Mouse (Mus musculus) intestine, postnatal 0 days (tissue): ENCODE results near the gene Tcf12. TPM values are rescaled to one million over a fixed set of nuclear protein-coding genes. Genes with fewer than 3 reads are reported as not detected.

Experiments
- ATAC-seq: fragments of 200-750 bp; cut with Nextera tagmentation; 2 replicates; pipeline ENCODE4 v1.8.0; 2017; ENCODE audit warnings: mild to moderate bottlenecking, moderate TSS enrichment, moderate library complexity
- H3K27ac ChIP-seq: fragments of 300-500 bp; sonication (generic); 2 replicates; pipeline ENCODE4 v1.5.1; 2014; ENCODE audit warnings: mild to moderate bottlenecking, low read depth, low read length, moderate library complexity
- H3K27me3 ChIP-seq: fragments of 300-500 bp; sonication (generic); replicated peaks from 2 replicates; pipeline ENCODE4 v1.6.1; 2014; ENCODE audit warnings: low read length, mixed read lengths; ENCODE audit not compliant: control insufficient read depth, insufficient read depth
- H3K36me3 ChIP-seq: fragments of 300-500 bp; sonication (generic); 2 replicates; pipeline ENCODE4 v1.6.1; 2014; ENCODE audit warnings: mild to moderate bottlenecking, moderate library complexity; ENCODE audit not compliant: control insufficient read depth, insufficient read depth
- H3K4me1 ChIP-seq: fragments of 300-500 bp; sonication (generic); replicated peaks from 2 replicates; pipeline ENCODE4 v1.6.1; 2014; ENCODE audit warnings: antibody characterized with exemption, low read length, mixed read lengths; ENCODE audit not compliant: control insufficient read depth, insufficient read depth
- H3K4me2 ChIP-seq: fragments of 300-500 bp; sonication (generic); replicated peaks from 2 replicates; pipeline ENCODE4 v1.6.1; 2014; ENCODE audit warnings: low read depth, mild to moderate bottlenecking, moderate library complexity
- H3K4me3 ChIP-seq: fragments of 300-500 bp; sonication (generic); 2 replicates; pipeline ENCODE4 v1.5.1; 2014; ENCODE audit warnings: low read depth, low read length
- H3K9ac ChIP-seq: fragments of 300-500 bp; sonication (generic); 2 replicates; pipeline ENCODE4 v1.6.1; 2014; ENCODE audit warnings: mild to moderate bottlenecking, low read depth, low read length
- H3K9me3 ChIP-seq: fragments of 300-500 bp; sonication (generic); 2 replicates; pipeline ENCODE4 v1.6.1; 2016; ENCODE audit warnings: mixed run types; ENCODE audit not compliant: control insufficient read depth
- CTCF ChIP-seq: sonication (generic); IDR thresholded peaks from 2 replicates; pipeline ENCODE4 v1.5.1; 2016; ENCODE audit warnings: low read depth, mild to moderate bottlenecking, control low read depth, antibody characterized with exemption, moderate library complexity
- WGBS: fragments of 180-500 bp; shearing (Covaris S2); extraction: QIAGEN DNeasy Blood & Tissue Kit; methylation state at CpG from one replicate; pipeline ENCODE4 v1.1.7; 2014; 5-methylcytosine and 5-hydroxymethylcytosine counted together
- polyA plus RNA-seq: library from polyadenylated mRNA; unstranded; fragments of >200 nt; fragmentation: Nextera tagmentation; extraction: Ambion mirVana; gene quantifications from 2 replicates; pipeline ENCODE4 v1.2.1, GENCODE M21; 2015

The Tcf12 gene
- polyA plus RNA-seq, 1 experiment from 2014 or later, result 19.1 TPM

- no peak for ATAC-seq
- no peak overlapping the region for H3K9ac ChIP-seq
- TF ChIP-seq CTCF, result no peak
- no peak overlapping the region for H3K27ac ChIP-seq
- H3K27me3 ChIP-seq, result no peaks in the 10 kb centered on the region
- peaks cover 35% of the 10 kb centered on the region for H3K36me3 ChIP-seq
- no peak overlapping the region for H3K4me3 ChIP-seq
- WGBS, result 37% methylated on average over 5 of the region's 5 CpGs
- no peak overlapping the region for H3K4me2 ChIP-seq
- no peaks in the 10 kb centered on the region for H3K4me1 ChIP-seq
- H3K9me3 ChIP-seq, result no peaks in the 10 kb centered on the region
These were observed 231.7 kb downstream of the Tcf12 start for GRCm38 (mm10) chr9:71879972-71880371.

DNA sequence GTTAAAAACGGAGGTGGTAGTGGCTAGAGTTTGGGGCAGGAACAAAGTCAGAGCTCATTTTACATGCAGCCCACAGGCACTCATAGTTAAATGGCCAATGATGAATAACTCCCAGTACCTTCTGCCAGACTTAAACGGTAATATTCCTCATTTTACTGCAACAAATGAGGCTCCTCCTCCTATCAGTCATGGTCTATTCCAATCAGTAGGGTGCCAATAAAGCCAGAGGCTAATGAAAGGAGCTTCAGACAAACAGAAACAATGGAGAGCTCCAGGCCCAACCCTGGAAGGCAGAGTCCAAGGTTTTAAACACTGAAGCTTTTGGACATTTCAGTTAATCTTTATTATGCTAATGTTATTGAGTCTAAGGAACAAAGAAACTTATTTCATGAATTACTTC is 232.3 kb downstream of the Tcf12 start:
- Histone ChIP-seq H3K9me3 (no peaks in the 10 kb centered on the region), H3K9ac (no peak overlapping the region), H3K4me2 (no peak overlapping the region), H3K4me3 (no peak overlapping the region), H3K36me3 (peaks cover 36% of the 10 kb centered on the region), H3K4me1 (no peaks in the 10 kb centered on the region), H3K27me3 (no peaks in the 10 kb centered on the region), H3K27ac (no peak overlapping the region)
- TF ChIP-seq CTCF, result no peak
- peak; percentile 73 for ATAC-seq
- WGBS, result 43% methylated on average over 2 of the region's 2 CpGs

DNA sequence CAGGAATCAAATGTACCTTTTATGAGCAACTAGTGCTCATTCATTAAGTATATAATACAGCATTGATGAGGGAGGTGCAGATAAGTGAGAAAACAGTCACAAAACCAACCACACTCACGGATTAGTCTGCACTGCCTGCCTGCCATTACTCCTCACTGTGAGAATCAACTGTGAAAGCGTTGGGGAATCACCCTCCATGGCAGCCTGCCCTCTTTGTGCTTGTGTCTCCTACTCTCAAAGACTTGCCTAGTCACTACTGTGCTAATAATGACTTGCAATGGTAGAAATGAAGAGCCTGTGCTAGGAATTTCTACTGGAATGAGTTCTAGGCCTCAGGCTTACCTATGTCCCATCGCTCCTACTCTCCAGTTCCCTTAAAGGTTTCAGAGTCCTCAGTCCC is 233.8 kb downstream of the Tcf12 start:
- Histone ChIP-seq H3K27ac (peak overlapping the region; percentile 28), H3K4me3 (no peak overlapping the region), H3K9ac (no peak overlapping the region), H3K4me2 (no peak overlapping the region), H3K36me3 (peaks cover 41% of the 10 kb centered on the region), H3K27me3 (no peaks in the 10 kb centered on the region), H3K9me3 (no peaks in the 10 kb centered on the region), H3K4me1 (no peaks in the 10 kb centered on the region)
- TF ChIP-seq CTCF, result no peak
- 90% methylated on average over 3 of the region's 3 CpGs for WGBS
- ATAC-seq, result no peak

GRCm38 (mm10) chr9:71874761-71875160 is 236.9 kb downstream of the Tcf12 start:
- Histone ChIP-seq H3K4me3 (no peak overlapping the region), H3K27me3 (no peaks in the 10 kb centered on the region), H3K36me3 (peaks cover 37% of the 10 kb centered on the region), H3K9ac (no peak overlapping the region), H3K4me1 (no peaks in the 10 kb centered on the region), H3K9me3 (no peaks in the 10 kb centered on the region), H3K4me2 (no peak overlapping the region), H3K27ac (no peak overlapping the region)
- no peak for ATAC-seq
- no peak for TF ChIP-seq CTCF
- 77% methylated on average over 2 of the region's 2 CpGs for WGBS

GRCm38 (mm10) chr9:71874035-71874572 is 237.6 kb downstream of the Tcf12 start:
- H3K27ac ChIP-seq, result no peak overlapping the region
- no peak overlapping the region for H3K9ac ChIP-seq
- 69% methylated on average over 3 of the region's 3 CpGs for WGBS
- H3K4me3 ChIP-seq, result no peak overlapping the region
- no peak for TF ChIP-seq CTCF
- H3K27me3 ChIP-seq, result no peaks in the 10 kb centered on the region
- peaks cover 38% of the 10 kb centered on the region for H3K36me3 ChIP-seq
- no peaks in the 10 kb centered on the region for H3K4me1 ChIP-seq
- ATAC-seq, result no peak
- no peaks in the 10 kb centered on the region for H3K9me3 ChIP-seq
- no peak overlapping the region for H3K4me2 ChIP-seq

DNA sequence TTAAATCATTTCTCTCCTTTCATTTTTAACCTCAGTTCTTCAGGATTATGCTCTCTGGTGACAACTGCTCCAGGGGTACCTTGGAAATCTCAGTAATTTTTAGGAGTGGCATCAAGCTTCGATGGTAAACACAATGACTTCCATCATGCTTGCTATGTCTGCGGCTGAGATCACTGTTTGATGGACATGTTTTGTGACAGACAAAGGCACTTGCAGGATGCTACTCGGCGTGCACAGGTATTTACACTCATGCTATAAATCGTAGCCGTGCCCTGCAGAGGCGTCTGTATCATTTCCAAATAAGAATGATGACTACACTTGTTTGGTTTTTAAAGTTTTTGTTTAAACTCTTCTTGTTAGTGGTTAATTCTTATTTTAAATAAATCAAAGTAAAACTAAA is 248.3 kb downstream of the Tcf12 start:
- ATAC-seq, result no peak
- Histone ChIP-seq H3K27me3 (no peaks in the 10 kb centered on the region), H3K4me2 (no peak overlapping the region), H3K4me1 (no peaks in the 10 kb centered on the region), H3K9ac (no peak overlapping the region), H3K9me3 (no peaks in the 10 kb centered on the region), H3K36me3 (peaks cover 18% of the 10 kb centered on the region), H3K27ac (no peak overlapping the region), H3K4me3 (no peak overlapping the region)
- no peak for TF ChIP-seq CTCF
- 64% methylated on average over 7 of the region's 7 CpGs for WGBS

GRCm38 (mm10) chr9:71861629-71862028 is 250.0 kb downstream of the Tcf12 start:
- no peak for ATAC-seq
- Histone ChIP-seq H3K9ac (no peak overlapping the region), H3K27me3 (no peaks in the 10 kb centered on the region), H3K4me2 (no peak overlapping the region), H3K4me1 (no peaks in the 10 kb centered on the region), H3K4me3 (no peak overlapping the region), H3K27ac (no peak overlapping the region), H3K36me3 (peaks cover 25% of the 10 kb centered on the region), H3K9me3 (no peaks in the 10 kb centered on the region)
- WGBS, result 45% methylated on average over 2 of the region's 2 CpGs
- TF ChIP-seq CTCF, result no peak
